Mouse (Mus musculus) B cell, adult 62 days (primary cell): ENCODE results near the gene Sppl2c. TPM values are rescaled to one million over a fixed set of nuclear protein-coding genes. Genes with fewer than 3 reads are reported as not detected.

Experiments used
- total RNA-seq: library from RNA; stranded (reverse); gene quantifications from 4 replicates; pipeline ENCODE4 v1.2.4, GENCODE M21; 2023

The Sppl2c gene
- not detected in 4 replicates for total RNA-seq

DNA sequence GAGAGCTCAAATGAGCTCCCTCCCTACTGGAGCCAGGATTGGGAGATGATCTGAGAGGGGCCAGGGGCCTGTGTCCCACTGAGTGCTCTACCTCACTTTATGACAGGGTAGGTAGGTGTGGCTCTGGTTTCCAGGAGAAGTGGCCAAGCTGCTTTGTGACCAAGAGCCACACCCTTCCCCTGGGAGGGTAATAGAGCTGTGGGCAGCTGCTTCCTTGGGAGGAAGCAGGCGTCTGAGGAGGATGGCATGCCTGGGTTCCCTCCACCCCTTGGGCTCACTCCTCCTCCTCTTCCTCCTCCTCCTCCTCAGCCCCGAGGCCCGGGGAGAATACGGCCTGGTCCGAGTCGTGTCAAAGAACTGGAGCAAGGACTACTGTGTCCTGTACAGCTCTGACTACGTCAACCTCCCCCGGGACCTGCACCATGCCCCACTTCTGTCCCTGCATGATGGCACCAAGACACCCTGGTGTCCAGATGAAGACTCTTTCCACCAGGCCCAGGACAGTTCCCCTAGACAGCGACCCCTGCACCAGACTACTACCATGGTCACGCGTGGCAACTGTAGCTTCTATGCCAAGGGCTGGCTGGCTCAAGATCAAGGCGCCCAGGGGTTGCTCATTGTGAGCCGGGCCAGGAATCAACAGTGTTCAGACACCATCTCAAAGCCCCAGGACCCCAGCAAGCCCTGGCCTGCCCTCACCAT lies at the start of gene Sppl2c:
TSS of gene Sppl2c (plus strand) at position 193 of the 702 bp plus-strand sequence.

DNA sequence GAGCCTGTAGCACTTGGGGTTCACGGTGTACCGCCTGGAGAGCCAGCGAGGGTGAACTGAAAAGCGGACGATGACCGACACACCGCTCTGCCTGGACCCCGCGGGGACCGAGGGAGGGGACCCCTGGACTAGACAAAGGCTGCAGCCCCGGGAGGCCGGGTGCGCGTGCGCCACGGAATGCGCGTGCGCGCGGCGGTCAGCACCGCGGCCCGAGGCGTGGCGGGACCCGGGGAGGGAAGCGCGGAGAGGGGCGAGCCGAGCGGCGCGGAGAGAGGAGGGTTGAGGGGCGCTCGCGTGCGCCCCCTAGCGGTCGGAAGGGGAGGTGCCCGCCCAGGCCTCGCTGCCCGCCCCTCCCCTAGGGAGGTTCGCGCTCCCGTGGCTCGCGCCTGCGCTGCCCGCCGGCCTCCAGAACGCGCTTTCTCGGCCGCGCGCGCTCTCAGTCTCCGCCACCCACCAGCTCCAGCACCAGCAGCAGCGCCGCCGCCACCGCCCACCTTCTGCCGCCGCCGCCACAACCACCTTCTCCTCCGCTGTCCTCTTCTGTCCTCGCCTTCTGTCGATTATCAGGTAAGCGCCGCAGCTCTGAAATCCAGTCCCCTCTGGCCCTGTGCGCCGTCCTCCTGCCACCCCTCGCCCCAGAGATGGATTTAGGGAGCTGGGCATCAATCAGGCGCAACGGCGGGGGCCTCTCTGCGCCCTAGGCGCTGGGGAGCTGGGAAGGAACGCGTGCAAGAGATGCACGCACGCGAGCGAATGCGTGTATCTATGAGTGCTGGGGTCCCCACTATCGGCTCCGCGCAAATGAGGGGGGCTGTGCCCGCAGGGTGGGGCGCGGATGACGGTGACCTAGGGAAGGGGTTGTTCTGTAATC lies 45.1 kb downstream of the Sppl2c start, which contains the start of gene Mapt:
TSS of gene Mapt (plus strand) at position 350 of the 871 bp plus-strand sequence.

Other genes starting within 250 kb of the Sppl2c start
- gene Nsf, start 232.3 kb upstream of the Sppl2c start, total RNA-seq: 147 to 170 TPM (median 158 TPM) in 4 replicates
- gene Arf2, start 219.6 kb upstream of the Sppl2c start, total RNA-seq: 34.6 to 43.8 TPM (median 36.1 TPM) in 4 replicates
- gene Crhr1, start 53.5 kb upstream of the Sppl2c start, total RNA-seq: not detected in 4 replicates
- not detected in 4 replicates for gene Mapt, start 45.1 kb downstream of the Sppl2c start, total RNA-seq